Mouse (Mus musculus): ENCODE results near the gene Spag9. TPM values are rescaled to one million over a fixed set of nuclear protein-coding genes. Genes with fewer than 3 reads are reported as not detected.
A peak's percentile ranks its signal among the peaks of the same experiment; 100 is the strongest.

Gene Spag9
- polyA plus RNA-seq, 1 experiment = 0.17 TPM

DNA sequence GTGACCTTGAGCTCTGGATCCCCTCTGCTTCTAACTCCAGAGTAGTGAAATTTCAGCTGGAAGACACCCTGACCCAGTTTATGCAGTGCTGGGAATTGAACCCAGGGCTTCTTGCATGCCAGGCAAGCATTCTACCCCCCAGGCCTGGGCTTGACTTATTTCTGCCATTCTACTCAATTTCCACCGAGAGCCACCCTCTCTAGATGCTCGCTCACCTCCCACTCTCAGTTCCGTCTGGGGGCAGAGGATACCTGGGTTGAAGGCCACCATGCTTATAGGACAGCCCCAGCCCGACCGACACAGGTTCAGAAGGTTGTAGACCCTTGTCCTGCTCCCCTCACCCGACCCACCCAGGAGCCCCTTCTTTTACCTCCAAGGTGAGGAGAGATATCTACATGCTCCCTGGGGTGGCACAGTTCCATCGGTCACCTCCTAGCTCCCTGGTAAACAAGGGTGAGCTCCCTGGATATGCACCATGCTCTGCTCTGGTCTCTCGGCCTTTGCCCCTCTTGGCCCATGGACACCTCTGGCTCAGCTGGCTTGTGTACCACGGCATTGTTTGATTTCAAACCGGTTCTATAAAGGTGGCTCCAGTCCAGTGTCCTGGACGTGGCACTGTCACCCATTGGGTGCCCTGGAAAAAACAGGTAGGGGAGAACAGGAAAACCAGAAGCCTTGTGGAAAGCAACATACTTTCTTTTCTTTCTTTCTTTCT lies 166.1 kb downstream of the Spag9 start:
- Histone ChIP-seq H3K27me3 (ENCODE audit: control insufficient read depth) (peaks cover 7% of the 10 kb centered on the region; the same call in 1 of the 2 replicates), H3K36me3 (ENCODE audit: control insufficient read depth) (no peaks in the 10 kb centered on the region), H3K9me3 (ENCODE audit: control insufficient read depth, low read length) (no peaks in the 10 kb centered on the region), H3K4me3 (replicated peaks) (no peak overlapping the region), H3K4me1 (ENCODE audit: control insufficient read depth) (peaks cover 5% of the 10 kb centered on the region)
- TF ChIP-seq TAL1 (IDR thresholded peaks at IDR 0.05; ENCODE audit: low read length) (no peak), GATA1 (IDR thresholded peaks at IDR 0.05; ENCODE audit: low read length) (no peak)

DNA sequence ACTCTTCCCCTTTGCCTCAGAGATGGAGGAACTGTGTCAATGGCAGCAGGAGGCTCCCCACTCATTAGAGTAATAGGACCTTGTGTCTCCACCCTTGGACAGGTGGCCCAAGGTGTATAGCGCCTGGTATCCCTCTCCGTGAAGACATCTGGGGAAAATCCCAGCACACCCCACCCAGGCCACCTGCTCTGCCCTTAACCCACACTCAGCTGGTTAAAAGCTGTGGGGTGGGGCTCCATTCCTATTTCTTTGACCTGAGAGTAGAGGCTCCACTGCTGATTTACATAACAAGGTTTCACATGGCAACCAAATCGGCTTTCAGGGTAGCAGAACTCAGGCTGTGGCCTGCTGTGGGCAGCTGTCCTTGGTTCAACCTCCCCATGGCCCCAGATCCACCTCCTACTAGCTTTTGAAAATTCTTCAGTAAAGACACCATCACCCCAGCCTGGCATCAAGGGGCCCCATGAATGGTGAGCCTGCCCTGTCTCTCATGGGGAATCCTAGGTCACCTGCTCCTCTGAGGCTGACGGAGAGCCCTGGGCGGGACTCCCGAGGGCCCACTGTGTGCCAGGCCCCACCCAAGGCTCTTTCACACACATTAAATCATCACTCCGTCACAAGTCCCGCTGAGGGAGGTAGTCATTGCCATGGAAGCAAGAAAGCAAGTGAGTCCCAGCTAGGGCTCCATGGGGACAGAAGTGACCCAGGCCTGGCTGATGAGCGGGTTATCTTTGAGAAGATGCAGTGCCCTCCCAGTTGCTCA lies 167.3 kb downstream of the Spag9 start:
- no peaks in the 10 kb centered on the region for H3K9me3 ChIP-seq (ENCODE audit: control insufficient read depth, low read length)
- TF ChIP-seq GATA1 (IDR thresholded peaks at IDR 0.05; ENCODE audit: low read length) (no peak), TAL1 (IDR thresholded peaks at IDR 0.05; ENCODE audit: low read length) (no peak)
- H3K4me3 ChIP-seq (replicated peaks) = no peak overlapping the region
- H3K36me3 ChIP-seq (ENCODE audit: control insufficient read depth) = no peaks in the 10 kb centered on the region
- H3K4me1 ChIP-seq (ENCODE audit: control insufficient read depth) = peaks cover 5% of the 10 kb centered on the region
- peaks cover 6% of the 10 kb centered on the region; the same call in 1 of the 2 replicates for H3K27me3 ChIP-seq (ENCODE audit: control insufficient read depth)

DNA sequence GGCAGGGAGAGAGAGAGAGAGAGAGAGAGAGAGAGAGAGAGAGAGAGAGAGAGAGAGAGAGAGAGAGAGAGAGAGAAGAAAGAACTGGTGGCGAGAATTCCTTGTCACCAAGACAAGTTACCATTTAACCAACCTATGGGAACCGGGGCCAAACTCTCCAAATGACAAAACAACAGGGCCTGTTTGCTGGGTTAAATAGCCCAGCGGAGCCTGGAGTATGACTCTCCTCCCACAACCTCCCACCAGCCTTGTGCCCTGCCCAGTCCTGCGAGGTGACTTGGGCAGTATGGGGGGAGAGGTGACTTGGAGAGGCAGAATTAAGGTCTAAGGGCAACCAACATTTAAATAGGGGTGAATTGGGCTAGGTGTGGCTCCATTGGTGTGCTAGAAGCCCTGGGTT lies 169.9 kb downstream of the Spag9 start:
- Histone ChIP-seq H3K36me3 (ENCODE audit: control insufficient read depth) (no peaks in the 10 kb centered on the region), H3K4me3 (replicated peaks) (no peak overlapping the region), H3K27me3 (ENCODE audit: control insufficient read depth) (peaks cover 4% of the 10 kb centered on the region; the same call in 1 of the 2 replicates), H3K4me1 (ENCODE audit: control insufficient read depth) (peaks cover 3% of the 10 kb centered on the region), H3K9me3 (ENCODE audit: control insufficient read depth, low read length) (no peaks in the 10 kb centered on the region)
- TF ChIP-seq GATA1 (IDR thresholded peaks at IDR 0.05; ENCODE audit: low read length) (no peak), TAL1 (IDR thresholded peaks at IDR 0.05; ENCODE audit: low read length) (no peak)

DNA sequence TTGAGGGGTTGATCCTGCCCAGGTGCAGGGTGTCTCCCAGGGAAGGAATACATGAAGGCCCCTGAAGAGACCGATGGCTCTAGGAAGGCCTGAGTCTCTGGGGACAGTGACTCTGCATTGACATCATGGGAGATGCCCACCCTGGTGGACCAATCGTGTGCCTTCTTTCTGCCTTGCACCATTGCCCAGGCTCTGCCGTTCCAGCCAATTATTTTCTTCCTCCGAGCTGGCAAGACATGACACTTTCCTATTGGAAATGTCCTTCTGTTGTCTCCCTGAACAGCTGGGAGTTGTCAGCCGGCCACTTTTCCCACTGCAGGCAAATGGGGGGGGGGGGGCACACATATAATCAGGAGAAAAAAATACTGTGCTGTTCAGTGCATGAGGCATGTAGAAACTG lies 172.3 kb downstream of the Spag9 start:
- TF ChIP-seq TAL1 (IDR thresholded peaks at IDR 0.05; ENCODE audit: low read length) (no peak), GATA1 (IDR thresholded peaks at IDR 0.05; ENCODE audit: low read length) (no peak)
- H3K36me3 ChIP-seq (ENCODE audit: control insufficient read depth) = no peaks in the 10 kb centered on the region
- no peak overlapping the region for H3K4me3 ChIP-seq (replicated peaks)
- H3K27me3 ChIP-seq (ENCODE audit: control insufficient read depth) = peaks cover 2% of the 10 kb centered on the region; the same call in 1 of the 2 replicates
- no peaks in the 10 kb centered on the region for H3K9me3 ChIP-seq (ENCODE audit: control insufficient read depth, low read length)
- peaks cover 16% of the 10 kb centered on the region for H3K4me1 ChIP-seq (ENCODE audit: control insufficient read depth)

DNA sequence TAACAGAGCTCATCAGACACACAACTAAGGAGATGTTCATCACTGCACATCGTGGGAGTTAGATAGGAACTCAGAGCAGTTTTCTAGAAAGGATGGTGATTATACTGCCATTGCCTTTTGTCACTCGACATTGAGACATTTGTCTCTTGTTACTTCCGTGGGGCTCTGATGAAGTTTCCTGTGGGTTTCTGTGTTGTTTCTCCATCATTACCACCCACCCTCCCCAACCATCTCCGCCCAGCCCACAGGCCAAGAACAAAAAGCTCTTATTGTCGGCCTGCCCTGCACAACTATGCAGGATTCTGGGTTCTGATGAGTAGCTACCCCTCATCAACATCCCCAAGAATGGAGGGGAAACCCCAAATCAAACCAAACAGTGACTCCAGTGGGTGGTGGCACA lies 173.7 kb downstream of the Spag9 start:
- no peak overlapping the region for H3K4me3 ChIP-seq (replicated peaks)

DNA sequence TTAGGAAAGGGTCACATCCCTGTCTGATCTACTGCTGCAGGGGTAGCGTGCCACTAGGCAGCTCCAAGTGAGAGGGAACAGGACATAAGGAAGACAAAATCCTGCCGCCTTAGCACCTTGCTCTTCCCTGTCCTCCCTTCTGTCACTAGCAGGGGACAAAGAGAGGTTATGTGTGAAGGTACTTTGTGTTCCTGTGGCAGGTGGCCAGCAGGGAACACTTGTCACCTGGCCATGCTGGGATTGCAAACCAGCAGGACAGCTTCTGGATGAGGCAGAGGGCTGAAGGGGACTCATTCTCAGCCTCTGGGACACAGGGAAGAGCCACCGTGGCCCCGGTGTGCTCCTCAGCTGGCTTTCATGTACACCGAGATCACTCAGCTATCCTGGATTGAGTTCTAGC lies 175.8 kb downstream of the Spag9 start:
- TF ChIP-seq GATA1 (IDR thresholded peaks at IDR 0.05; ENCODE audit: low read length) = no peak
- Histone ChIP-seq H3K4me1 (ENCODE audit: control insufficient read depth) (peaks cover 33% of the 10 kb centered on the region), H3K36me3 (ENCODE audit: control insufficient read depth) (no peaks in the 10 kb centered on the region), H3K4me3 (replicated peaks) (no peak overlapping the region), H3K27me3 (ENCODE audit: control insufficient read depth) (peaks cover 2% of the 10 kb centered on the region; the same call in 1 of the 2 replicates), H3K9me3 (ENCODE audit: control insufficient read depth, low read length) (no peaks in the 10 kb centered on the region)

More for the DNA sequence above, 173.7 kb downstream of the Spag9 start:
- Histone ChIP-seq H3K36me3 (ENCODE audit: control insufficient read depth) (no peaks in the 10 kb centered on the region), H3K27me3 (ENCODE audit: control insufficient read depth) (peaks cover 2% of the 10 kb centered on the region; the same call in 1 of the 2 replicates), H3K9me3 (ENCODE audit: control insufficient read depth, low read length) (no peaks in the 10 kb centered on the region), H3K4me1 (ENCODE audit: control insufficient read depth) (peaks cover 27% of the 10 kb centered on the region)
- TF ChIP-seq TAL1 (IDR thresholded peaks at IDR 0.05; ENCODE audit: low read length) = no peak
- no peak for TF ChIP-seq GATA1 (IDR thresholded peaks at IDR 0.05; ENCODE audit: low read length)

DNA sequence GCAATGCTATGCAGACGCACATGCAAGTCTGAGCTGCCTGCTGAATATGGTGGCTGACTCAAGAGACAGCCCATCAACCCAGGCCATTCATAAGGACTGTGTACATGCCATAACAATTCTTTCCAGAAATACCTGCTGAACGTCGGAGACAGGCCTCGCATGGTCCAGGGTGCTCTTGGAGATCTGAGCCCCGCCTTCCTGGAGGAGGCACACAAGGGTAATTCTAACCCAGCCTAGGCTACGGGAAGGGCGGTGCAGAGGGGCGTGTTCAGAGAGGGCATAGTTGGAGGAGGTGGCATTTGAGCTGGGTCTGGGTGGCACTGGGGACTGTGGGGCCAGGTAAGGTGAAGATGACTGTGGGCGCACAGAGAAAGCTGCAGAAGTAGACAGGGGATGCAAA lies 176.3 kb downstream of the Spag9 start:
- no peaks in the 10 kb centered on the region for H3K9me3 ChIP-seq (ENCODE audit: control insufficient read depth, low read length)
- no peak overlapping the region for H3K4me3 ChIP-seq (replicated peaks)
- no peaks in the 10 kb centered on the region for H3K36me3 ChIP-seq (ENCODE audit: control insufficient read depth)
- peaks cover 2% of the 10 kb centered on the region; the same call in 1 of the 2 replicates for H3K27me3 ChIP-seq (ENCODE audit: control insufficient read depth)
- TF ChIP-seq TAL1 (IDR thresholded peaks at IDR 0.05; ENCODE audit: low read length) (no peak), GATA1 (IDR thresholded peaks at IDR 0.05; ENCODE audit: low read length) (no peak)
- H3K4me1 ChIP-seq (ENCODE audit: control insufficient read depth) = peaks cover 33% of the 10 kb centered on the region

DNA sequence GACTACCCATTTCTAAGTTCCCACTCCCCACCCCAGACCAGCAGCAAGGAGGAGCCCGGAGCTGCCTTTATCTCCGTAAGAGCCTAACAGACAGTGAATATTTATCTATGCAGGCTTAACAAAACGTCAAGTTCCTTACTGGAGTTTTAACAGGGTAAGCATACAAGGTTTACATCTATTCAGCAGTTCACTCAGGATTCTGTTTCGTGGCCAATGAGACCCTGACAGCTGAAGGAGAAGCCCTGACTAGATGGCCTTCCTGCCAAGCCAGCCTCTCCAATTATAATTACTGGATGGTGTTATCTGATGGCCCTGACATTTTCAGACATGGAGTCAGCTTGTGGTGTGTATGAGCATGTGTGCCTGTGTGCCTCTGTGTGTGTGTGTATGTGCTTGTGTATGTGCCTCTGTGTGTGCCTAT lies 177.8 kb downstream of the Spag9 start:
- Histone ChIP-seq H3K4me3 (replicated peaks) (no peak overlapping the region), H3K36me3 (ENCODE audit: control insufficient read depth) (no peaks in the 10 kb centered on the region), H3K27me3 (ENCODE audit: control insufficient read depth) (no peaks in the 10 kb centered on the region; the same call in 1 of the 2 replicates), H3K9me3 (ENCODE audit: control insufficient read depth, low read length) (no peaks in the 10 kb centered on the region), H3K4me1 (ENCODE audit: control insufficient read depth) (peaks cover 33% of the 10 kb centered on the region)
- TF ChIP-seq GATA1 (IDR thresholded peaks at IDR 0.05; ENCODE audit: low read length) (peak; percentile 75), TAL1 (IDR thresholded peaks at IDR 0.05; ENCODE audit: low read length) (no peak)

DNA sequence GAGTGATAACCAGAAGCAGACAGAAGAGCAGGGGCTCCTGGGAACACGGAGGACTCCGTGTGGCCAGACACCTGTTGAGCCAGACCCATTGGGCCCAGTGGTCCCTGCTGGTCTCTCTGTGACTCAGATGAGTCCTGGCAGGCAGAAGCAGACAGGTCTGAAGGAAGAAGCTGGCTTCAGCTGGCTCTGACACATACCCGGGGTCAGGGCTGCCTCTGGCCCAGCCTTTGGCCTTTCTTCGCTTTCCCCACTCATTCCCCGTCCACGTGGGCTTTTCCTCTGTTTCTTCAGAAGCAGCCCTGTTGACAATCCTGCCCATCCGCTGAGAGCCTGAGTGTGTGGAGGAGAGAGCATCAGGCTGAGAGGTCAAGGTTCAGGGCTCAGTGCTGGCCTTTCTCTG lies 179.4 kb downstream of the Spag9 start:
- H3K27me3 ChIP-seq (ENCODE audit: control insufficient read depth) = no peaks in the 10 kb centered on the region; the same call in 1 of the 2 replicates
- no peak for TF ChIP-seq GATA1 (IDR thresholded peaks at IDR 0.05; ENCODE audit: low read length)
- no peak for TF ChIP-seq TAL1 (IDR thresholded peaks at IDR 0.05; ENCODE audit: low read length)
- H3K9me3 ChIP-seq (ENCODE audit: control insufficient read depth, low read length) = no peaks in the 10 kb centered on the region
- H3K36me3 ChIP-seq (ENCODE audit: control insufficient read depth) = no peaks in the 10 kb centered on the region
- peaks cover 43% of the 10 kb centered on the region for H3K4me1 ChIP-seq (ENCODE audit: control insufficient read depth)
- H3K4me3 ChIP-seq (replicated peaks) = no peak overlapping the region

Other genes with a start within 250 kb of the Spag9 start
- 1.0 and 1.2 TPM in 2 replicates for gene Utp18, start 110.3 kb upstream of the Spag9 start, polyA plus RNA-seq (2012)
- gene Mbtd1, start 110.2 kb upstream of the Spag9 start, polyA plus RNA-seq (2012) = 0.09 and 0.13 TPM in 2 replicates
- 1.4 and 1.7 TPM in 2 replicates for gene Nme2, start 39.8 kb upstream of the Spag9 start, polyA plus RNA-seq (2012)
- gene Gm20390, start 27.8 kb upstream of the Spag9 start, polyA plus RNA-seq (2012) = 9.9 and 13.0 TPM in 2 replicates
- 11.0 and 13.0 TPM in 2 replicates for gene Nme1, start 27.6 kb upstream of the Spag9 start, polyA plus RNA-seq (2012)
- gene Tob1, start 215.4 kb downstream of the Spag9 start, polyA plus RNA-seq (2012) = 1.2 and 1.3 TPM in 2 replicates
- gene Wfikkn2, start 249.9 kb downstream of the Spag9 start, polyA plus RNA-seq (2012) = 0.01 TPM in 1 of 2 replicates, not detected in the other

Data from erythroblast, embryonic 14.5 days (primary cell).